Mouse (Mus musculus) lung, adult 2 months (tissue): Measurements from ENCODE around the gene Rdh5.

Experiments used
- CTCF ChIP-seq: fragments of 200-500 bp; IDR thresholded peaks from 2 replicates; pipeline ENCODE4 v1.5.1; 2011; ENCODE audit warnings: mild to moderate bottlenecking, low read length, control low read depth; ENCODE audit not compliant: insufficient read depth
- POLR2A ChIP-seq: fragments of 200-500 bp; IDR thresholded peaks from 2 replicates; pipeline ENCODE4 v1.6.1; 2011; ENCODE audit warnings: low read depth, mild to moderate bottlenecking, control low read depth, low read length, borderline replicate concordance; ENCODE audit errors: extremely low read depth

GRCm38 (mm10) chr10:128970740-128971250 lies 48.1 kb upstream of the Rdh5 start:
- TF ChIP-seq POLR2A = no peak
- TF ChIP-seq CTCF = no peak
